Mouse (Mus musculus) hindbrain, embryonic 16.5 days (tissue): Measurements from ENCODE around the gene 1700001K19Rik. TPM values are rescaled to one million over a fixed set of nuclear protein-coding genes. Genes with fewer than 3 reads are reported as not detected.

Experiments
- ATAC-seq: fragments of 200-750 bp; cut with Nextera tagmentation; 2 replicates; pipeline ENCODE4 v1.8.0; 2017; ENCODE audit warnings: moderate TSS enrichment, moderate library complexity
- H3K27ac ChIP-seq: fragments of 300-500 bp; sonication (generic); 2 replicates; pipeline ENCODE4 v1.5.1; 2014; ENCODE audit warnings: low read depth, mild to moderate bottlenecking, control low read depth, low read length, moderate library complexity
- H3K27me3 ChIP-seq: fragments of 300-500 bp; sonication (generic); replicated peaks from 2 replicates; pipeline ENCODE4 v1.6.1; 2014; ENCODE audit warnings: low read length; ENCODE audit not compliant: control insufficient read depth, insufficient read depth
- H3K36me3 ChIP-seq: fragments of 300-500 bp; sonication (generic); 2 replicates; pipeline ENCODE4 v1.6.1; 2014; ENCODE audit warnings: mild to moderate bottlenecking, low read length, moderate library complexity, mixed read lengths; ENCODE audit not compliant: control insufficient read depth, insufficient read depth
- H3K4me1 ChIP-seq: fragments of 300-500 bp; sonication (generic); 2 replicates; pipeline ENCODE4 v1.6.1; 2014; ENCODE audit warnings: low read depth, low read length; ENCODE audit not compliant: control insufficient read depth, insufficient read depth
- H3K4me2 ChIP-seq: fragments of 300-500 bp; sonication (generic); 2 replicates; pipeline ENCODE4 v1.6.1; 2014; ENCODE audit warnings: mild to moderate bottlenecking, low read length, control low read depth, moderate library complexity
- H3K4me3 ChIP-seq: fragments of 300-500 bp; sonication (generic); 2 replicates; pipeline ENCODE4 v1.5.1; 2014; ENCODE audit warnings: mild to moderate bottlenecking, low read length, control low read depth, moderate library complexity
- H3K9ac ChIP-seq: fragments of 300-500 bp; sonication (generic); 2 replicates; pipeline ENCODE4 v1.6.1; 2014; ENCODE audit warnings: low read depth, mild to moderate bottlenecking, control low read depth, low read length, moderate library complexity
- H3K9me3 ChIP-seq: fragments of 300-500 bp; sonication (generic); 2 replicates; pipeline ENCODE4 v1.6.1; 2014; ENCODE audit warnings: mild to moderate bottlenecking, low read length, moderate library complexity; ENCODE audit not compliant: control insufficient read depth
- WGBS: fragments of 180-500 bp; shearing (Covaris S2); extraction: QIAGEN DNeasy Blood & Tissue Kit; methylation state at CpG from one replicate; pipeline ENCODE4 v1.1.7; 2014; 5-methylcytosine and 5-hydroxymethylcytosine counted together
- polyA plus RNA-seq: library from polyadenylated mRNA; unstranded; fragments of >200 nt; fragmentation: Nextera tagmentation; extraction: Ambion mirVana; gene quantifications from 2 replicates; pipeline ENCODE4 v1.2.1, GENCODE M21; 2015

1700001K19Rik gene
- polyA plus RNA-seq, 1 experiment from 2014 or later: 0.16 TPM

- Histone ChIP-seq H3K27ac (no peak overlapping the region), H3K36me3 (peaks cover 22% of the 10 kb centered on the region), H3K27me3 (no peaks in the 10 kb centered on the region), H3K4me1 (no peaks in the 10 kb centered on the region; the same call in 1 of the 2 replicates), H3K9ac (no peak overlapping the region), H3K4me3 (no peak overlapping the region), H3K4me2 (no peak overlapping the region), H3K9me3 (no peaks in the 10 kb centered on the region)
- 0 out of 2 replicates have a peak, but pooled peaks have one; percentile 20 for ATAC-seq
- WGBS: 64% methylated on average over 12 of the region's 12 CpGs
These were observed 5.7 kb upstream of the 1700001K19Rik start for GRCm38 (mm10) chr12:110687894-110688734.

GRCm38 (mm10) chr12:110683580-110683979, 1.2 kb upstream of the 1700001K19Rik start:
- H3K4me2 ChIP-seq: no peak overlapping the region
- no peak for ATAC-seq
- no CpG with 5 or more reads among the region's 1 CpGs for WGBS

GRCm38 (mm10) chr12:110681878-110682277, 541 bp downstream of the 1700001K19Rik start:
- Histone ChIP-seq H3K4me2 (no peak overlapping the region), H3K36me3 (no peaks in the 10 kb centered on the region), H3K27me3 (no peaks in the 10 kb centered on the region), H3K9ac (no peak overlapping the region), H3K9me3 (no peaks in the 10 kb centered on the region), H3K27ac (no peak overlapping the region), H3K4me3 (no peak overlapping the region), H3K4me1 (no peaks in the 10 kb centered on the region)
- ATAC-seq: no peak
- WGBS: 70% methylated on average over 3 of the region's 3 CpGs

More at GRCm38 (mm10) chr12:110683580-110683979, 1.2 kb upstream of the 1700001K19Rik start:
- H3K4me1 ChIP-seq: no peaks in the 10 kb centered on the region; the same call in 1 of the 2 replicates
- no peaks in the 10 kb centered on the region for H3K36me3 ChIP-seq
- no peaks in the 10 kb centered on the region for H3K9me3 ChIP-seq
- H3K27ac ChIP-seq: no peak overlapping the region
- H3K4me3 ChIP-seq: no peak overlapping the region
- no peaks in the 10 kb centered on the region for H3K27me3 ChIP-seq
- no peak overlapping the region for H3K9ac ChIP-seq

GRCm38 (mm10) chr12:110681191-110681590, 1.2 kb downstream of the 1700001K19Rik start:
- 43% methylated on average over 7 of the region's 7 CpGs for WGBS
- H3K4me1 ChIP-seq: no peaks in the 10 kb centered on the region
- no peaks in the 10 kb centered on the region for H3K9me3 ChIP-seq
- no peak overlapping the region for H3K9ac ChIP-seq
- H3K27ac ChIP-seq: no peak overlapping the region
- no peak overlapping the region for H3K4me3 ChIP-seq
- no peak overlapping the region for H3K4me2 ChIP-seq
- ATAC-seq: no peak
- no peaks in the 10 kb centered on the region for H3K36me3 ChIP-seq
- no peaks in the 10 kb centered on the region for H3K27me3 ChIP-seq

- peaks cover 5% of the 10 kb centered on the region; the same call in 1 of the 2 replicates for H3K36me3 ChIP-seq
- H3K4me3 ChIP-seq: no peak overlapping the region
- no peaks in the 10 kb centered on the region for H3K27me3 ChIP-seq
- no peak overlapping the region for H3K9ac ChIP-seq
- no peak overlapping the region for H3K4me2 ChIP-seq
- ATAC-seq: no peak
- H3K9me3 ChIP-seq: no peaks in the 10 kb centered on the region; the same call in 1 of the 2 replicates
- no peak overlapping the region for H3K27ac ChIP-seq
- no peaks in the 10 kb centered on the region for H3K4me1 ChIP-seq
- 48% methylated on average over 5 of the region's 5 CpGs for WGBS
These were observed 8.2 kb downstream of the 1700001K19Rik start for GRCm38 (mm10) chr12:110674243-110674642.

GRCm38 (mm10) chr12:110667466-110668077, 14.8 kb downstream of the 1700001K19Rik start:
- Histone ChIP-seq H3K36me3 (peaks cover 67% of the 10 kb centered on the region), H3K9me3 (no peaks in the 10 kb centered on the region), H3K4me1 (no peaks in the 10 kb centered on the region), H3K27me3 (no peaks in the 10 kb centered on the region), H3K9ac (no peak overlapping the region), H3K4me3 (no peak overlapping the region), H3K4me2 (no peak overlapping the region), H3K27ac (no peak overlapping the region)
- 88% methylated on average over 13 of the region's 13 CpGs for WGBS
- ATAC-seq: no peak

GRCm38 (mm10) chr12:110661746-110662145, 20.7 kb downstream of the 1700001K19Rik start:
- H3K9ac ChIP-seq: no peak overlapping the region
- ATAC-seq: no peak
- H3K27me3 ChIP-seq: no peaks in the 10 kb centered on the region
- H3K27ac ChIP-seq: no peak overlapping the region
- 95% methylated on average over 14 of the region's 14 CpGs for WGBS
- H3K4me3 ChIP-seq: no peak overlapping the region
- H3K4me1 ChIP-seq: no peaks in the 10 kb centered on the region
- peaks cover 91% of the 10 kb centered on the region for H3K36me3 ChIP-seq
- no peaks in the 10 kb centered on the region for H3K9me3 ChIP-seq
- H3K4me2 ChIP-seq: no peak overlapping the region

- Histone ChIP-seq H3K27me3 (no peaks in the 10 kb centered on the region), H3K4me3 (no peak overlapping the region), H3K9me3 (no peaks in the 10 kb centered on the region), H3K27ac (no peak overlapping the region), H3K4me2 (no peak overlapping the region), H3K36me3 (peaks cover 83% of the 10 kb centered on the region), H3K4me1 (no peaks in the 10 kb centered on the region), H3K9ac (no peak overlapping the region)
- 98% methylated on average over 17 of the region's 17 CpGs for WGBS
- ATAC-seq: no peak
These were observed 31.0 kb downstream of the 1700001K19Rik start for GRCm38 (mm10) chr12:110651464-110651863.

- 82% methylated on average over 8 of the region's 8 CpGs for WGBS
- Histone ChIP-seq H3K4me1 (no peaks in the 10 kb centered on the region), H3K4me2 (no peak overlapping the region), H3K36me3 (peaks cover 79% of the 10 kb centered on the region), H3K4me3 (no peak overlapping the region), H3K27me3 (no peaks in the 10 kb centered on the region), H3K9me3 (no peaks in the 10 kb centered on the region), H3K9ac (no peak overlapping the region), H3K27ac (no peak overlapping the region)
- ATAC-seq: no peak
These were observed 32.2 kb downstream of the 1700001K19Rik start for GRCm38 (mm10) chr12:110650241-110650641.
